Mouse (Mus musculus) cortical plate, adult 2 months (tissue): ENCODE measurements around the gene Ranbp3. TPM values are rescaled to one million over a fixed set of nuclear protein-coding genes. Genes with fewer than 3 reads are reported as not detected.

Experiments used
- H3K27ac ChIP-seq: fragments of 200-500 bp; 2 replicates; pipeline ENCODE4 v1.5.1; 2012; ENCODE audit warnings: low read length, control low read depth, inconsistent platforms; ENCODE audit not compliant: insufficient read depth
- H3K4me1 ChIP-seq: fragments of 200-500 bp; 2 replicates; pipeline ENCODE4 v1.6.1; 2011; ENCODE audit warnings: low read length; ENCODE audit not compliant: control insufficient read depth, insufficient read depth
- H3K4me3 ChIP-seq: fragments of 200-500 bp; 2 replicates; pipeline ENCODE4 v1.5.1; 2011; ENCODE audit warnings: mild to moderate bottlenecking, low read length, control low read depth; ENCODE audit not compliant: insufficient read depth
- CTCF ChIP-seq: fragments of 200-500 bp; IDR thresholded peaks from 2 replicates; pipeline ENCODE4 v1.5.1; 2011; ENCODE audit warnings: mild to moderate bottlenecking, control low read depth, low read length; ENCODE audit not compliant: insufficient read depth; ENCODE audit errors: extremely low read depth
- POLR2A ChIP-seq: fragments of 200-500 bp; IDR thresholded peaks from 2 replicates; pipeline ENCODE4 v1.6.1; 2011; ENCODE audit warnings: mild to moderate bottlenecking, low read length, control low read depth; ENCODE audit not compliant: insufficient read depth; ENCODE audit errors: extremely low read depth
- polyA plus RNA-seq: library from polyadenylated mRNA; depleted of rRNA; stranded (reverse); fragments of >200 nt; gene quantifications from 2 replicates; pipeline ENCODE4 v1.2.3, GENCODE M21; 2012

The Ranbp3 gene
- polyA plus RNA-seq, 1 experiment = 104 TPM

- Histone ChIP-seq H3K4me3 (no peak overlapping the region), H3K4me1 (no peaks in the 10 kb centered on the region), H3K27ac (no peak overlapping the region)
- TF ChIP-seq POLR2A (no peak), CTCF (no peak)
Observed at GRCm38 (mm10) chr17:56740118-56740787, 67.2 kb downstream of the Ranbp3 start.

GRCm38 (mm10) chr17:56740788-56741160 is 67.7 kb downstream of the Ranbp3 start:
- Histone ChIP-seq H3K4me1 (no peaks in the 10 kb centered on the region), H3K27ac (no peak overlapping the region), H3K4me3 (no peak overlapping the region)
- TF ChIP-seq CTCF (no peak), POLR2A (no peak)

- TF ChIP-seq POLR2A = no peak
- no peak for TF ChIP-seq CTCF
- H3K4me3 ChIP-seq = no peak overlapping the region
- no peaks in the 10 kb centered on the region for H3K4me1 ChIP-seq
Observed at GRCm38 (mm10) chr17:56744173-56744572, 71.1 kb downstream of the Ranbp3 start.

DNA sequence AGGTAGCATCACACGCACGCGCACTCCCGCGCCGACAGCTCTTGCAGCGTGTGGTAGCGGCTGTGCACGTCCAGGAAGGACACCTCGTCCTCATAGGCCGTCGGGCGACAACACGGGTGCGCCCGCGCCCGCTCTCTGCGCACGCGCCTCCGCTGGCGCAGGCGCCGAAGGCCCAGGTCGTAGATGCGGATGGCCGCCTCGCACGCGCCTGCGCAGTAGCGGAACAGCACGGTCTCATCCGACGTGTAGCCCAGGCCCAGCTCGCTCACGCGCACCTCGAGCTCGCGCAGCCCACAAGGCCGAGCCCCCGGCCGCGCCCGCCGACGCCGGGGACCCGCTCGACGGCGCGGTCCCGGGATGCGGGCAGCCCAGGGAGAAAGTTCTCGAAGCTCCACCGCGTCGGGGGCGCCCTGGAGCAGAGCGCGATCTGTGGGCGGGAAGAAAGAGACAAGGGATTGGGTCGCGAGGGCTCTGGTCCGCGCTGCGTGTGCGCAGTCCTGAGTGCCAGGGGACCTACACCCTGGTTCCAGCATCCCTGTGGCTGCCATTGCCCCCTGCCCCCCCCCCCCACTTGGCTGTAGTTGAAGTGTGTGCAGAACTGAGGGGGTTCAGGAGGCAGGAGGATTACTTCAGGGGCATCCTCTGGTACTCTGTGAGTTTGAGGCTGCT is 78.4 kb downstream of the Ranbp3 start:
- Histone ChIP-seq H3K4me3 (no peak overlapping the region; the same call in 1 of the 2 replicates), H3K27ac (no peak overlapping the region), H3K4me1 (no peaks in the 10 kb centered on the region)
- TF ChIP-seq CTCF (no peak), POLR2A (peak; percentile 18; the same call in 1 of the 2 replicates)

More at GRCm38 (mm10) chr17:56744173-56744572, 71.1 kb downstream of the Ranbp3 start:
- H3K27ac ChIP-seq = no peak overlapping the region

GRCm38 (mm10) chr17:56753452-56753851 is 80.4 kb downstream of the Ranbp3 start:
- no peak overlapping the region for H3K4me3 ChIP-seq
- no peak overlapping the region for H3K27ac ChIP-seq
- H3K4me1 ChIP-seq = no peaks in the 10 kb centered on the region
- TF ChIP-seq CTCF = no peak
- no peak for TF ChIP-seq POLR2A

GRCm38 (mm10) chr17:56754271-56755185 is 81.4 kb downstream of the Ranbp3 start:
- Histone ChIP-seq H3K27ac (no peak overlapping the region), H3K4me1 (no peaks in the 10 kb centered on the region), H3K4me3 (no peak overlapping the region)
- TF ChIP-seq POLR2A (no peak), CTCF (no peak)

GRCm38 (mm10) chr17:56756703-56757399 is 83.8 kb downstream of the Ranbp3 start:
- TF ChIP-seq CTCF (0 out of 2 replicates have a peak, but pooled peaks have one; percentile 5), POLR2A (no peak)
- no peak overlapping the region for H3K27ac ChIP-seq
- no peaks in the 10 kb centered on the region for H3K4me1 ChIP-seq
- peak overlapping the region; percentile 17 for H3K4me3 ChIP-seq

DNA sequence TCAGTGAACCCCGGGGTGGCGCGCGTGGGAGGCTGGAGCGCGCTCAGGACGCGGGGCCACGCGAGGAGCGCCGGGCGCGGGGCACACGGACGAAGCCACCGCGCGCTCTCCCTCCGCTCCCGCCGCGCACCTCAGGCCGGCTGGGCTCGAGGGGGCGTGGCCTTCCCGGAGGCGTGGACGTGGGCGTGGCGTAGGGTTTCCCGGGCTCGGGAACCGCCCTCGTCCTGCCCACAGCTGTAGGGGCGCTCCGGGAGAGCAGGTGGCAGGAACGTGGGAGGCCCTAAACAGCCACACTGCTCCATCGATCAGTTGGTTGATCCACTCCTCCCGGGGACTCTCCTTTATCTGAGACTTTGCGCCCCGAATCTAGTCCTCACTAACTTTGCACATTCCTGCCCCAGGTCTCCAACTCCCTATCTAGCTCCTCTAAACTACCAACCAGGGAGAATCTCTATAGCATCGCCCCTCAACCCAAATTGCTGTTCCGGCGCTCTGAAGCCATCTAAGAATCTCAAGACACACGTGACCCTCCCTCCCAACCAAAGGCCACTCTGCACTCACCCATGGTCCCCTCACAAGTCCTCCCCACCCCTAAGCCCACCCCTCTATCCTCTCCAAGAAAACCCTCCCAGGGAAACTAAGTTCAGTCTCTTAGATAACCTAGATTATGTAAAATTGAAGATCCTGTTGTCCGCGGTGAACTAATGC is 84.5 kb downstream of the Ranbp3 start, which contains the start of gene Nrtn:
TSS of gene Nrtn (minus strand) at position 115 of the 708 bp plus-strand sequence.
- peak within 1 kb of the TSS; percentile 17 for H3K4me3 ChIP-seq
- no peak within 1 kb of the TSS for H3K27ac ChIP-seq
- TF ChIP-seq POLR2A (no peak), CTCF (no peak)
- no peaks in the 10 kb centered on the region for H3K4me1 ChIP-seq
